Mouse (Mus musculus): ENCODE data around the gene Plcxd2.
A peak's percentile ranks its signal among the peaks of the same experiment; 100 is the strongest.

Gene Plcxd2

DNA sequence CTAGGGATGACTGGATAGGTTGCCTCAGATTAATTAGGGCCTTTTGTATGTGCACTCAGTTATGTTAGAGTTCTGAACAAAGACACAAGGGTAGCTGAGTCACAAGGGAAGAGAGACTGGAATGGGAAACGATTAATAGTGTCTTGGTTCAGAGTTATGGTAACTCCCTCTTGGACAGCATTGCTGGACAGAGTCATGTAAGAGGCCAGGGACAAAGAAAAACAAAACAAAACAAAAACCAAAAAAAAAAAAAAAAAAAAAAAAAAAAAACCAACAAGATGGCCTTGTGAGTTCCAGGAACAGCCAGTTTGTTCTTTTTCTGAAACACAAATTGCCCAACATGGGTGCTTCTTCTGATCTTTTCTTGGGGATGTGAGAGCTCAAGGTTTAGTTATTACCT lies 23.8 kb downstream of the Plcxd2 start:
- DNase-seq (ENCODE audit: low read depth), result no peak

- no peak for DNase-seq (ENCODE audit: low read depth)
Observed at GRCm38 (mm10) chr16:45984610-45985606, 25.1 kb downstream of the Plcxd2 start.

- no peak for DNase-seq (ENCODE audit: low read depth)
Observed at GRCm38 (mm10) chr16:45976251-45976650, 33.8 kb downstream of the Plcxd2 start.

- no peak for DNase-seq (ENCODE audit: low read depth)
Observed at GRCm38 (mm10) chr16:45973959-45974686, 35.9 kb downstream of the Plcxd2 start.

DNA sequence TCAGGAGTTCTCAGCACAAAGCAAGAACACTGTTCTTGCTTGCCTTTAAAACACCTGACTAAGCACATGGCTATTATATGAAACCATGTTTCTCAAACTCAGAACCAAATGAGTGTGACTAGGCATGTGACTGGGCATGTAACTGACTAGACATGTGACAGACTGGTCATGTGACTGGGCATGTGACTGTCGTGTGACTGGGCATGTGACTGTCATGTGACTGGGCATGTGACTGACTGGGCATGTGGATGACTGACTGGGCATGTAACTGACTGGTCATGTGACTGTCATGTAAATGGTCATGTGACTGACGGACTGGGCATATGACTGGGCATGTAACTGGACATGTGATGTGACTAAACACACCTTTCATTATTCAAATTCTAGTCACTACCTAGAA lies 39.8 kb downstream of the Plcxd2 start:
- no peak for DNase-seq (ENCODE audit: low read depth)

- DNase-seq (ENCODE audit: low read depth), result peak; percentile 82
Observed at GRCm38 (mm10) chr16:45968716-45969115, 41.3 kb downstream of the Plcxd2 start.

- peak; percentile 90 for DNase-seq (ENCODE audit: low read depth)
Observed at GRCm38 (mm10) chr16:45967471-45967870, 42.5 kb downstream of the Plcxd2 start.

- DNase-seq (ENCODE audit: low read depth), result no peak
Observed at GRCm38 (mm10) chr16:45966604-45967003, 43.4 kb downstream of the Plcxd2 start.

- DNase-seq (ENCODE audit: low read depth), result peak; percentile 8
Observed at GRCm38 (mm10) chr16:45964777-45965176, 45.2 kb downstream of the Plcxd2 start.

- DNase-seq (ENCODE audit: low read depth), result no peak
Observed at GRCm38 (mm10) chr16:45963837-45964236, 46.2 kb downstream of the Plcxd2 start.

- DNase-seq (ENCODE audit: low read depth), result no peak
Observed at GRCm38 (mm10) chr16:45963088-45963487, 46.9 kb downstream of the Plcxd2 start.

GRCm38 (mm10) chr16:45960978-45961377 lies 49.0 kb downstream of the Plcxd2 start:
- DNase-seq (ENCODE audit: low read depth), result no peak

DNA sequence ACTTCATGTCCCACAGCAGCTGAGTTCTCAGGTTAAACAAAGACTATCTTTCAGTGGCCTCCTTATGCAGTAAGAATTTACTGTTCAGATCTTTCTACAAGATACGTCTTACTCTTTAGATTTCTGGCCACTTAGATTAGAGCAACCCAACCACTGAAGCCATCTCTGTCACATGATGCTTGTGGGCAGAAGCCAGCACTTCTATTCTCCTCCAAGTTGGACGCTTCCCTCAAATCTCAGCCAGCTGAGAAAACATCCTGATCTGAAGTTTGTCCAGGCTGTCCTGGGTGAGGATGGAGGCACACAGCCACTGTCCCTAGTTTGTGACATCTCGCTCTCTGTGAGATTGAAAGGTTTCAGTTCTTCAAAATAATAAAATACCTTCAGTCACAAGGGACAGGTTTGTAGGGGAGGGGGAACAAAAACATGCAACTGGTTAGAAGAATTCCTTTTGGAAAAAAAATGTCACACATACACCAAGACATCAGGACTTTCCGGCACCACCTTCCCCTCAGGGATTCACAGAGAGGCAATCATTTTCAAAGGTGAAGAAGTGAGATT lies 53.5 kb downstream of the Plcxd2 start:
- no peak for DNase-seq (ENCODE audit: low read depth)

- DNase-seq (ENCODE audit: low read depth), result no peak
Observed at GRCm38 (mm10) chr16:45953394-45953793, 56.6 kb downstream of the Plcxd2 start, which contains the start of gene Phldb2. Gene Phldb2 (minus strand): TSS chr16:45953598.

- DNase-seq (ENCODE audit: low read depth), result no peak
Observed at GRCm38 (mm10) chr16:45952501-45952900, 57.5 kb downstream of the Plcxd2 start.

- no peak for DNase-seq (ENCODE audit: low read depth)
Observed at GRCm38 (mm10) chr16:45952035-45952434, 58.0 kb downstream of the Plcxd2 start.

- DNase-seq (ENCODE audit: low read depth), result no peak
Observed at GRCm38 (mm10) chr16:45946335-45946734, 63.7 kb downstream of the Plcxd2 start.

DNA sequence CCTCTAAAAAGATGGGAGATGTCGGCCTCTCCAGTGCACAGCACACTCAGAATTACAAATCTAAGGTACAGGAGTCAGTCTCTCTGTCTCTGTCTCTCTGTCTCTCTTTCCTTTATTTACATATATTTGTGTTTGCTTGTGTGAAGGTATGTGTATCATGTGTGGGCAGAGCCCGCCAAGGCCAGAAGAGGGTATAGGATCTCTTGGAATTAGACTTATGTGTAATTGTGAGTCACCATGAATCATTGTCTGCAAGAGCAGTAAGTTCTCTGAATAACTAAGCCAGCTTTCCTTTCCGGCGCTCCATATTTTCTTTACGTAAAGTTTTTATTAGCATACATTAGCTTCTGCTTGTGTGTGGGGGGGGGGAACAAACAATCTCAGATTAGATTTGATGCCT lies 64.4 kb downstream of the Plcxd2 start:
- peak; percentile 68 for DNase-seq (ENCODE audit: low read depth)

DNA sequence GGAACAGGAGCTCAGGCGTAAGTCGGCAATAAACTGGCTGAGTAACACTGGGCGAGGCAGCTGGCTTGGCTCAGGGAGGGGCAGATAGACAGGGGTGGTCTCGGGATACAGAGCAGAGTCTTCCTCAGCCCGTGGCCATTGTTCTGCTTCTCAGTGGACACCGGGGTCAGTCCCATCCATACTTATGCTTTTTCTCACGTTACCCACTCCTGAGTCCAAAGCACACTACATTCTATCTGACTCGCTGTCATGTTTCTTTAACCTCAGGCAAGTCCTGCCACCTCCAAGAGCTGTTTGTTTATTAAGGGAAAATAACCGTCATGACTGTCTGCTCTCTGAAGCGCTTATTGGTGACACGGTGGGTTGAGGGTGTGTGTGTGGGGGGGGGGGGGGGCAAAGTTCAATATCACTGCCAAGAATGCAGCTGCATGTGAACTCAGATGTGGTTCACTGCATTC lies 64.8 kb downstream of the Plcxd2 start:
- no peak for DNase-seq (ENCODE audit: low read depth)

GRCm38 (mm10) chr16:45942169-45942891 lies 67.7 kb downstream of the Plcxd2 start:
- peak; percentile 59 for DNase-seq (ENCODE audit: low read depth)

DNA sequence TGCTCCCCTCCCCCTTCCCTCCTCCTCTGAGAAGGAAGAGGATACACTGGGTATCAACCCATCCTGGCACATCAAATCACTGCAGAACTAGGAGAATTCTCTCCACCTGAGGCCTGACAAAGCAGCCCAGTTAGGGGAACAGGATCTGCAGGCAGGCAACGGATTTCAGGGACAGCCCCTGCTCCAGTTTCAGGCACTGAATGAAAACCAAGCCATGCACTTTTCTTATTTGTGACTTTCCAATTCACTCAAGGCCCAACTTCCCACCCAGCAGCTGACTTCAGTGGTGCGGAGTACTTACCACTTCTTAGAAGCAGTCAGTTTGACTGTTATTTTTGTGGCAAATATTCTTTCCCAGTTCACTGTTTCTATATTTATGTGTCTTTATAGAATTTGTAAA lies 69.3 kb downstream of the Plcxd2 start:
- no peak for DNase-seq (ENCODE audit: low read depth)

- no peak for DNase-seq (ENCODE audit: low read depth)
Observed at GRCm38 (mm10) chr16:45939436-45939835, 70.6 kb downstream of the Plcxd2 start.

All from NIH3T3 (cell line).